Mouse (Mus musculus) lung, postnatal 10 days (tissue): Measurements from ENCODE around the gene Gm436.

Source experiments
- DNase-seq: peaks from one replicate; pipeline ENCODE4 v3.0.0; 2021

The Gm436 gene

GRCm38 (mm10) chr4:144686268-144686667, at the start of gene Gm436:
Gm436 (minus strand) TSS chr4:144686368.
- DNase-seq: no peak

GRCm38 (mm10) chr4:144721304-144721703, 35.1 kb upstream of the Gm436 start, which contains the start of gene Gm13178:
Gm13178 (minus strand) TSS chr4:144721404.
- no peak for DNase-seq

GRCm38 (mm10) chr4:144719691-144720090, 33.5 kb upstream of the Gm436 start:
- no peak for DNase-seq

DNA sequence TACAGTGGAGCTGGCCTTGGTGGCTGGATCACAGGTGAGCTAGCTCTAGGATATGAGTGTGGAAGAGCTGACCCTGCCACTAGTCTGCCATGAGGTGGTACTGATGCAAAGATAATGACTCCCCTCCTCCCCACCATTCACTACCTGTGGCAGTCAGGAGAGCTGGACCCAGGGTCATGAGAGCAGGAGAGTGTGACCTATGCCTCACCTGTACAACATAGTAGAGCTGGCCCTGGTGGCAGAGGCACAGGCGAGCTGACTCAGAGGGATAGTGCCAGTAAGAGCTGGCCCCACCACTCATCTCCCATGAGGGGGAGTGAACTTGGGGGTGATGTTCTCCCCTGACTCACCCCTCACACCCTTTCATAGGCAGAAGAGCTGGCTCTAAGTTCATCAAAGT, 32.1 kb upstream of the Gm436 start:
- no peak for DNase-seq

DNA sequence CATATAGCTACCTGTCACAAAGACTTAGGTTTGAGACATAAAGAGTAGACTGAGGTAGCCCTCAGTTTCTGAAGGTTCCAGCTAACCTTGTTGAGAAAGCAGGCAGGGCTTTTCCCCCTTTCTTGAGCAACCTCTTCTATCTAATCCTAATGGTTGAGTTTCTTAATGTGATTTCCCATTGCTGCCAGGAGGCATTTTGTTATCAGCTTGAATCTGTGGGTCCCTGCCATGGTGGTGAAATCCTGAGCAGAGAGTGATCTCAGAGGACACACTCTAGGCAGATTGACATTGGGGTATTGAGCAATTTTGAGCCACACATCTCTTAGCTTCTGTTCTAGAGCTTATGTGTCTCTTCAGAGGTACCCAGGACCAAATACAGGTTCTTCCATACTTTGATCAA, 47.9 kb downstream of the Gm436 start:
- no peak for DNase-seq
